In the genomic region with DNA sequence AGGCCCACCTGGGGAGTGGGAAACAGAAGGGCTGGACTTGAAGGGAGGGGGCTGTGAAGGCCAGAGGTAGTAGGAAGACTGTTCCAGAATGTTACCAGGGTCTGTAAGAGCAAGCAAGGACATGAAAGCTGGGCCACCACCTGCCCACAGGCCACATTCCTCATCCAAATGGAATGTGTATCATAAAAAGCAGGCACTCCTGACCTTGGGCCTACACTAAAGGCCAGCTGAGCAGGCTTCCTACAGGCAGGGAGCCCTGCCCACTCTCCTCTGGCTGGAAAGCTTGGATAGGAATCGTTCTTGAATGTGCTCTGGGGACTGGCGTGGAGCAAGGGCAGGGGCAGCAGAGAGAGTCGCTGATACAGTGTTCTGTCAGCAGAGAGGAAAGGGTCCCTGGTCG, we compare ENCODE assay signal across 13 mouse cellular contexts. TPM values are rescaled to one million over a fixed set of nuclear protein-coding genes. Genes with fewer than 3 reads are reported as not detected.
DNase-seq lines count a peak whose midpoint lies in the region; ATAC-seq and TF ChIP-seq lines count a peak whose summit lies in the region.
"Had no signal": no experiment of that assay in that cellular context is flagged by ENCODE, and none has a peak within 500 bp of the region (broad histone marks: within the 10 kb centered on the region; RNA-seq: fewer than 3 reads in every experiment).

No protein-coding gene starts in this region.

- no peak for DNase-seq in forebrain, embryonic 11.5 days (ENCODE audit: low spot score)
- DNase-seq in neural tube, embryonic 10.5 days (ENCODE audit: extremely low spot score, low spot score), result no peak
- peak; percentile 39 to 78 for DNase-seq in kidney, adult 8-10 months
- DNase-seq in stomach, postnatal 0 days (ENCODE audit: low spot score), result no peak
- no peak for DNase-seq in layer of hippocampus, postnatal 36 days
- no peak for DNase-seq in liver, embryonic 11.5 days (ENCODE audit: low spot score)
- DNase-seq: gastrocnemius, adult 2 months; lung, adult 18-20 months had no signal

- 68% methylated on average over 4 of the region's 4 CpGs for WGBS in forebrain, embryonic 13.5 days
- 79% methylated on average over 4 of the region's 4 CpGs for WGBS in forebrain, embryonic 11.5 days
- WGBS in neural tube, embryonic 14.5 days, result 76% methylated on average over 4 of the region's 4 CpGs
- WGBS in stomach, postnatal 0 days, result 48% methylated on average over 4 of the region's 4 CpGs
- WGBS in liver, embryonic 11.5 days, result 74% methylated on average over 4 of the region's 4 CpGs

- no peak for TF ChIP-seq CTCF in stomach, postnatal 0 days (IDR thresholded peaks at IDR 0.05; ENCODE audit: low read depth)

- no peak for ATAC-seq in forebrain, embryonic 13.5 days
- ATAC-seq in forebrain, embryonic 11.5 days (replicated peaks; ENCODE audit: low FRiP score), result no peak
- no peak for ATAC-seq in neural tube, embryonic 14.5 days (ENCODE audit: low read depth)
- ATAC-seq in stomach, postnatal 0 days (ENCODE audit: low FRiP score, low TSS enrichment), result no peak
- no peak for ATAC-seq in liver, embryonic 11.5 days (replicated peaks; ENCODE audit: low FRiP score)
- ATAC-seq: CD4-positive, CD25-positive, alpha-beta regulatory T cell, adult 4 months had no signal

- no peak for TF ChIP-seq EP300 in stomach, postnatal 0 days (optimal IDR thresholded peaks at IDR 0.05)

- H3K4me3 ChIP-seq in forebrain, embryonic 13.5 days, result no peak overlapping the region
- no peak overlapping the region for H3K4me3 ChIP-seq in forebrain, embryonic 11.5 days (ENCODE audit: low read depth, low read length)
- H3K4me3 ChIP-seq in neural tube, embryonic 14.5 days (ENCODE audit: low read depth, low read length), result no peak overlapping the region
- no peak overlapping the region for H3K4me3 ChIP-seq in stomach, postnatal 0 days (ENCODE audit: low read depth, low read length)
- H3K4me3 ChIP-seq in liver, embryonic 11.5 days (ENCODE audit: low read depth, low read length), result no peak overlapping the region
- H3K4me3 ChIP-seq: gastrocnemius, adult 2 months; layer of hippocampus, adult 2 months had no signal

- no peaks in the 10 kb centered on the region for H3K9me3 ChIP-seq in forebrain, embryonic 13.5 days (replicated peaks)
- H3K9me3 ChIP-seq in forebrain, embryonic 11.5 days (ENCODE audit: control insufficient read depth, low read length), result no peaks in the 10 kb centered on the region
- H3K9me3 ChIP-seq in neural tube, embryonic 14.5 days (ENCODE audit: control insufficient read depth, low read length), result no peaks in the 10 kb centered on the region
- H3K9me3 ChIP-seq in stomach, postnatal 0 days (ENCODE audit: control insufficient read depth, low read length), result no peaks in the 10 kb centered on the region
- no peaks in the 10 kb centered on the region for H3K9me3 ChIP-seq in liver, embryonic 11.5 days (ENCODE audit: control insufficient read depth, low read length)

- H3K4me2 ChIP-seq in forebrain, embryonic 13.5 days, result no peak overlapping the region
- no peak overlapping the region for H3K4me2 ChIP-seq in forebrain, embryonic 11.5 days (ENCODE audit: low read depth, low read length, severe bottlenecking)
- H3K4me2 ChIP-seq in neural tube, embryonic 14.5 days (ENCODE audit: low read depth, low read length), result no peak overlapping the region
- no peak overlapping the region for H3K4me2 ChIP-seq in stomach, postnatal 0 days (replicated peaks; ENCODE audit: low read depth)
- no peak overlapping the region for H3K4me2 ChIP-seq in liver, embryonic 11.5 days

- no peak overlapping the region for H3K9ac ChIP-seq in forebrain, embryonic 13.5 days
- H3K9ac ChIP-seq in forebrain, embryonic 11.5 days (ENCODE audit: low read length), result no peak overlapping the region
- no peak overlapping the region for H3K9ac ChIP-seq in neural tube, embryonic 14.5 days (replicated peaks; ENCODE audit: low read depth, low read length)
- no peak overlapping the region for H3K9ac ChIP-seq in stomach, postnatal 0 days (ENCODE audit: low read length)
- H3K9ac ChIP-seq in liver, embryonic 11.5 days (ENCODE audit: low read depth, low read length), result no peak overlapping the region

- peaks cover 17% of the 10 kb centered on the region for H3K4me1 ChIP-seq in forebrain, embryonic 13.5 days
- no peaks in the 10 kb centered on the region for H3K4me1 ChIP-seq in forebrain, embryonic 11.5 days (replicated peaks; ENCODE audit: control insufficient read depth, insufficient read depth, low read length)
- H3K4me1 ChIP-seq in neural tube, embryonic 14.5 days (ENCODE audit: control insufficient read depth, insufficient read depth, low read length), result peaks cover 9% of the 10 kb centered on the region
- no peaks in the 10 kb centered on the region for H3K4me1 ChIP-seq in stomach, postnatal 0 days (replicated peaks; ENCODE audit: control insufficient read depth, insufficient read depth)
- no peaks in the 10 kb centered on the region for H3K4me1 ChIP-seq in liver, embryonic 11.5 days (replicated peaks; ENCODE audit: control insufficient read depth, insufficient read depth, low read length)

- H3K27me3 ChIP-seq in forebrain, embryonic 13.5 days, result no peaks in the 10 kb centered on the region
- H3K27me3 ChIP-seq in forebrain, embryonic 11.5 days (ENCODE audit: control insufficient read depth, insufficient read depth, low read length), result no peaks in the 10 kb centered on the region
- no peaks in the 10 kb centered on the region for H3K27me3 ChIP-seq in neural tube, embryonic 14.5 days (ENCODE audit: control insufficient read depth, insufficient read depth, low read length)
- no peaks in the 10 kb centered on the region for H3K27me3 ChIP-seq in stomach, postnatal 0 days (ENCODE audit: control insufficient read depth, insufficient read depth, low read length)
- no peaks in the 10 kb centered on the region for H3K27me3 ChIP-seq in liver, embryonic 11.5 days (replicated peaks; ENCODE audit: control insufficient read depth, insufficient read depth, low read length)

- H3K27ac ChIP-seq in forebrain, embryonic 13.5 days, result peak overlapping the region; percentile 11; the same call in 1 of the 2 replicates
- no peak overlapping the region for H3K27ac ChIP-seq in forebrain, embryonic 11.5 days (ENCODE audit: low read depth, low read length)
- peak overlapping the region; percentile 34; the same call in 1 of the 2 replicates for H3K27ac ChIP-seq in neural tube, embryonic 14.5 days (ENCODE audit: low read depth, low read length)
- H3K27ac ChIP-seq in stomach, postnatal 0 days (replicated peaks), result peak overlapping the region; percentile 63
- H3K27ac ChIP-seq in liver, embryonic 11.5 days (ENCODE audit: low read depth, low read length), result no peak overlapping the region
- H3K27ac ChIP-seq: gastrocnemius, adult 2 months; layer of hippocampus, adult 2 months had no signal

- peaks cover 79% of the 10 kb centered on the region for H3K36me3 ChIP-seq in forebrain, embryonic 13.5 days (ENCODE audit: poor library complexity, severe bottlenecking)
- no peaks in the 10 kb centered on the region for H3K36me3 ChIP-seq in forebrain, embryonic 11.5 days (ENCODE audit: control insufficient read depth, insufficient read depth, low read length)
- peaks cover 25% of the 10 kb centered on the region; the same call in 1 of the 2 replicates for H3K36me3 ChIP-seq in neural tube, embryonic 14.5 days (ENCODE audit: control insufficient read depth, insufficient read depth, low read length)
- peaks cover 8% of the 10 kb centered on the region; the same call in 1 of the 2 replicates for H3K36me3 ChIP-seq in stomach, postnatal 0 days (ENCODE audit: control insufficient read depth, insufficient read depth, low read length)
- H3K36me3 ChIP-seq in liver, embryonic 11.5 days (ENCODE audit: control insufficient read depth, insufficient read depth, low read length), result peaks cover 36% of the 10 kb centered on the region

RNA-seq across cellular contexts. Expression of a gene that starts 49.2 kb away (rescaled TPM):
- 2.9 and 3.2 TPM in 2 replicates for polyA plus RNA-seq in forebrain, embryonic 13.5 days (2015; fragmentation: Nextera tagmentation; extraction: Ambion mirVana)
- 1.4 and 1.6 TPM in 2 replicates for polyA plus RNA-seq in forebrain, embryonic 11.5 days (2014; fragmentation: Nextera tagmentation; extraction: Ambion mirVana)
- polyA plus RNA-seq in neural tube, embryonic 14.5 days (2014; fragmentation: Nextera tagmentation; extraction: Ambion mirVana), result 2.1 and 2.4 TPM in 2 replicates
- 0.40 TPM in 2 replicates for polyA plus RNA-seq in stomach, postnatal 0 days (2015; fragmentation: Nextera tagmentation; extraction: Ambion mirVana)
- not detected for total RNA-seq in layer of hippocampus, postnatal 36 days (2021)
- 1.5 and 2.0 TPM in 2 replicates for polyA plus RNA-seq in liver, embryonic 11.5 days (2014; fragmentation: Nextera tagmentation; extraction: Ambion mirVana)
- total RNA-seq: gastrocnemius, adult 2 months; layer of hippocampus, adult 2 months had no signal
- polyA plus RNA-seq: cortical plate, adult 2 months had no signal

RNA-seq across cellular contexts. Expression of a gene that starts 57.1 kb away (rescaled TPM):
- polyA plus RNA-seq in forebrain, embryonic 13.5 days (2015; fragmentation: Nextera tagmentation; extraction: Ambion mirVana), result 12.7 and 15.1 TPM in 2 replicates
- polyA plus RNA-seq in forebrain, embryonic 11.5 days (2014; fragmentation: Nextera tagmentation; extraction: Ambion mirVana), result 13.6 and 16.0 TPM in 2 replicates
- polyA plus RNA-seq in neural tube, embryonic 14.5 days (2014; fragmentation: Nextera tagmentation; extraction: Ambion mirVana), result 4.6 and 6.7 TPM in 2 replicates
- 8.4 and 10.1 TPM in 2 replicates for polyA plus RNA-seq in stomach, postnatal 0 days (2015; fragmentation: Nextera tagmentation; extraction: Ambion mirVana)
- 1 to 10 TPM; 1.3 to 1.7 TPM for total RNA-seq in layer of hippocampus, postnatal 36 days (2021)
- polyA plus RNA-seq in liver, embryonic 11.5 days (2014; fragmentation: Nextera tagmentation; extraction: Ambion mirVana), result 6.9 and 7.2 TPM in 2 replicates
- total RNA-seq: gastrocnemius, adult 2 months had no signal

Comparison
In these comparisons a context has a peak if more than half of its experiments do, and no peak if none do; other contexts are left out.
1. H3K27ac ChIP-seq: peak in forebrain, embryonic 13.5 days (single experiment), neural tube, embryonic 14.5 days (single experiment) and stomach, postnatal 0 days (single experiment); none in forebrain, embryonic 11.5 days (single experiment) and liver, embryonic 11.5 days (single experiment).
2. DNase-seq: peak in kidney, adult 8-10 months (2 of 2); none in forebrain, embryonic 11.5 days (single experiment), neural tube, embryonic 10.5 days (single experiment), stomach, postnatal 0 days (single experiment), layer of hippocampus, postnatal 36 days (0 of 2) and liver, embryonic 11.5 days (single experiment).